Mouse (Mus musculus) myocyte (in vitro differentiated cells): ENCODE measurements at regions not wholly inside any gene's neighbourhood (a gene's known extent, or its start where the extent isn't known, plus 50 kb on each side); places are given as distances from the start of the nearest gene placed in this dataset.

Experiments used
- H3K27me3 ChIP-seq: one replicate; pipeline ENCODE4 v1.6.1; 2011; ENCODE audit not compliant: control insufficient read depth, insufficient read depth, insufficient read length
- H3K36me3 ChIP-seq: one replicate; pipeline ENCODE4 v1.6.1; 2011; ENCODE audit not compliant: control insufficient read depth, insufficient read depth
- H3K4me2 ChIP-seq: one replicate; pipeline ENCODE4 v1.6.1; 2011; ENCODE audit warnings: low read depth, control low read depth
- H3K4me3 ChIP-seq: one replicate; pipeline ENCODE4 v1.5.1; 2011; ENCODE audit warnings: mild to moderate bottlenecking, control low read depth, moderate library complexity
- H3K79me2 ChIP-seq: one replicate; pipeline ENCODE4 v1.6.1; 2011; ENCODE audit not compliant: control insufficient read depth, insufficient read depth
- H3ac ChIP-seq: one replicate; pipeline ENCODE4 v1.6.1; 2011; ENCODE audit not compliant: control insufficient read depth, insufficient read length
- CEBPB ChIP-seq: IDR thresholded peaks from 2 replicates; pipeline ENCODE4 v1.6.1; 2011; ENCODE audit warnings: mild to moderate bottlenecking, moderate library complexity; ENCODE audit not compliant: poor library complexity, insufficient read depth, severe bottlenecking
- E2F4 ChIP-seq: IDR thresholded peaks from one replicate; pipeline ENCODE4 v1.6.1; 2011; ENCODE audit warnings: mild to moderate bottlenecking, control low read depth, moderate library complexity; ENCODE audit not compliant: insufficient read depth
- MAX ChIP-seq: IDR thresholded peaks from one replicate; pipeline ENCODE4 v1.6.1; 2011; ENCODE audit warnings: low read depth, mild to moderate bottlenecking, control low read depth
- MYOD1 ChIP-seq, 3 experiments: IDR thresholded peaks; one replicate each; pipeline ENCODE4 v1.6.1; 2011; ENCODE audit warnings: control low read depth in 2 of 3, low read depth in 2 of 3, mild to moderate bottlenecking in 2 of 3, moderate library complexity in 1 of 3; ENCODE audit not compliant: insufficient read length in 2 of 3, control insufficient read depth in 1 of 3
- MYOG ChIP-seq, 3 experiments: IDR thresholded peaks; one replicate each; pipeline ENCODE4 v1.6.1; 2011; ENCODE audit warnings: control low read depth in 2 of 3, low read depth in 2 of 3, mild to moderate bottlenecking in 2 of 3; ENCODE audit not compliant: insufficient read length in 2 of 3, control insufficient read depth in 1 of 3, insufficient read depth in 1 of 3
- POLR2A ChIP-seq: IDR thresholded peaks from one replicate; pipeline ENCODE4 v1.6.1; 2011; ENCODE audit warnings: low read depth, mild to moderate bottlenecking, control low read depth, moderate library complexity; ENCODE audit not compliant: insufficient read length
- POLR2AphosphoS2 ChIP-seq: IDR thresholded peaks from one replicate; pipeline ENCODE4 v1.6.1; 2011; ENCODE audit warnings: low read depth, control low read depth; ENCODE audit not compliant: insufficient read length
- REST ChIP-seq: IDR thresholded peaks from one replicate; pipeline ENCODE4 v1.6.1; 2011; ENCODE audit warnings: mild to moderate bottlenecking, control low read depth, moderate library complexity; ENCODE audit not compliant: insufficient read depth, insufficient read length
- SRF ChIP-seq: IDR thresholded peaks from one replicate; pipeline ENCODE4 v1.6.1; 2011; ENCODE audit warnings: low read depth; ENCODE audit not compliant: control insufficient read depth, insufficient read length
- TCF12 ChIP-seq: IDR thresholded peaks from one replicate; pipeline ENCODE4 v1.6.1; 2011; ENCODE audit warnings: mild to moderate bottlenecking, control low read depth; ENCODE audit not compliant: poor library complexity, insufficient read depth, severe bottlenecking
- TCF3 ChIP-seq: IDR thresholded peaks from one replicate; pipeline ENCODE4 v1.6.1; 2011; ENCODE audit warnings: low read depth, control low read depth; ENCODE audit not compliant: insufficient read length
- USF1 ChIP-seq: IDR thresholded peaks from one replicate; pipeline ENCODE4 v1.6.1; 2011; ENCODE audit warnings: low read depth, mild to moderate bottlenecking, control low read depth, moderate library complexity

GRCm38 (mm10) chr6:52368734-52369412, 55.6 kb downstream of the Evx1 start:
- Histone ChIP-seq H3K4me2 (peak overlapping the region; percentile 71), H3K4me3 (no peak overlapping the region), H3K79me2 (no peaks in the 10 kb centered on the region), H3ac (no peak overlapping the region), H3K27me3 (no peaks in the 10 kb centered on the region), H3K36me3 (no peaks in the 10 kb centered on the region)
- TF ChIP-seq MYOD1 (IDR thresholded peaks at IDR 0.05; ENCODE audit: control insufficient read depth in 1 of 3, insufficient read length in 2 of 3, low read depth in 2 of 3) (peak; percentile 95 to 98 (median 98)), SRF (no peak), TCF3 (peak; percentile 62), MYOG (IDR thresholded peaks at IDR 0.05; ENCODE audit: control insufficient read depth in 1 of 3, insufficient read depth in 1 of 3, insufficient read length in 2 of 3, low read depth in 2 of 3) (peak; percentile 20 to 60 (median 55)), E2F4 (no peak), USF1 (peak; percentile 66), TCF12 (peak; percentile 76)

GRCm38 (mm10) chr6:52370806-52371360, 57.6 kb downstream of the Evx1 start:
- H3K4me3 ChIP-seq = no peak overlapping the region
- no peak overlapping the region for H3K4me2 ChIP-seq
- H3K79me2 ChIP-seq = no peaks in the 10 kb centered on the region

GRCm38 (mm10) chr6:52379146-52379545, 65.8 kb downstream of the Evx1 start:
- no peaks in the 10 kb centered on the region for H3K27me3 ChIP-seq
- H3K36me3 ChIP-seq = no peaks in the 10 kb centered on the region
- H3ac ChIP-seq = no peak overlapping the region
- no peaks in the 10 kb centered on the region for H3K79me2 ChIP-seq
- no peak overlapping the region for H3K4me3 ChIP-seq
- no peak for TF ChIP-seq E2F4
- no peak for TF ChIP-seq REST
- no peak for TF ChIP-seq MYOG (IDR thresholded peaks at IDR 0.05; ENCODE audit: control insufficient read depth in 1 of 3, insufficient read depth in 1 of 3, insufficient read length in 2 of 3, low read depth in 2 of 3)
- TF ChIP-seq MYOD1 (IDR thresholded peaks at IDR 0.05; ENCODE audit: control insufficient read depth in 1 of 3, insufficient read length in 2 of 3, low read depth in 2 of 3) = no peak
- no peak for TF ChIP-seq POLR2AphosphoS2
- TF ChIP-seq TCF3 = no peak
- no peak for TF ChIP-seq USF1
- no peak for TF ChIP-seq POLR2A
- TF ChIP-seq SRF = no peak
- TF ChIP-seq CEBPB = no peak
- no peak for TF ChIP-seq TCF12
- no peak overlapping the region for H3K4me2 ChIP-seq

More at GRCm38 (mm10) chr6:52370806-52371360, 57.6 kb downstream of the Evx1 start:
- no peak overlapping the region for H3ac ChIP-seq
- TF ChIP-seq MYOD1 (IDR thresholded peaks at IDR 0.05; ENCODE audit: control insufficient read depth in 1 of 3, insufficient read length in 2 of 3, low read depth in 2 of 3) (no peak), MYOG (IDR thresholded peaks at IDR 0.05; ENCODE audit: control insufficient read depth in 1 of 3, insufficient read depth in 1 of 3, insufficient read length in 2 of 3, low read depth in 2 of 3) (no peak)
- no peaks in the 10 kb centered on the region for H3K27me3 ChIP-seq
- H3K36me3 ChIP-seq = no peaks in the 10 kb centered on the region

- Histone ChIP-seq H3K27me3 (no peaks in the 10 kb centered on the region), H3K79me2 (no peaks in the 10 kb centered on the region), H3ac (no peak overlapping the region), H3K4me3 (no peak overlapping the region), H3K4me2 (no peak overlapping the region), H3K36me3 (no peaks in the 10 kb centered on the region)
- TF ChIP-seq TCF3 (no peak), MYOD1 (IDR thresholded peaks at IDR 0.05; ENCODE audit: control insufficient read depth in 1 of 3, insufficient read length in 2 of 3, low read depth in 2 of 3) (no peak), POLR2AphosphoS2 (no peak), MAX (no peak), E2F4 (no peak), USF1 (no peak)
Measured at GRCm38 (mm10) chr6:52379588-52379987, 66.3 kb downstream of the Evx1 start.

- H3K4me2 ChIP-seq = no peak overlapping the region
- no peak overlapping the region for H3K4me3 ChIP-seq
- no peaks in the 10 kb centered on the region for H3K36me3 ChIP-seq
- H3K79me2 ChIP-seq = no peaks in the 10 kb centered on the region
- no peaks in the 10 kb centered on the region for H3K27me3 ChIP-seq
- no peak for TF ChIP-seq TCF12
- TF ChIP-seq TCF3 = no peak
- no peak for TF ChIP-seq SRF
- no peak for TF ChIP-seq REST
- TF ChIP-seq USF1 = no peak
- no peak for TF ChIP-seq MYOD1 (IDR thresholded peaks at IDR 0.05; ENCODE audit: control insufficient read depth in 1 of 3, insufficient read length in 2 of 3, low read depth in 2 of 3)
- H3ac ChIP-seq = no peak overlapping the region
Measured at GRCm38 (mm10) chr6:52385044-52385443, 71.7 kb downstream of the Evx1 start.
